Comparison of ENCODE assay signal across 18 mouse cellular contexts in genomic region chr13:13965388-13965964, GRCm38 (mm10). TPM values are rescaled to one million over a fixed set of nuclear protein-coding genes. Genes with fewer than 3 reads are reported as not detected.
DNase-seq lines count a peak whose midpoint lies in the region; ATAC-seq and TF ChIP-seq lines count a peak whose summit lies in the region.
"Had no signal": no experiment of that assay in that cellular context is flagged by ENCODE, and none has a peak within 500 bp of the region (broad histone marks: within the 10 kb centered on the region; RNA-seq: fewer than 3 reads in every experiment).

No protein-coding gene starts in this region.

- no peak overlapping the region for H3K4me2 ChIP-seq in embryonic facial prominence, embryonic 13.5 days
- no peak overlapping the region for H3K4me2 ChIP-seq in kidney, embryonic 15.5 days
- H3K4me2 ChIP-seq in stomach, embryonic 16.5 days (ENCODE audit: low read depth, low read length) = no peak overlapping the region
- H3K4me2 ChIP-seq in stomach, postnatal 0 days (replicated peaks; ENCODE audit: low read depth) = no peak overlapping the region
- H3K4me2 ChIP-seq: hindbrain, embryonic 14.5 days had no signal

- no peak overlapping the region for H3K9ac ChIP-seq in embryonic facial prominence, embryonic 13.5 days
- H3K9ac ChIP-seq in kidney, embryonic 15.5 days = no peak overlapping the region
- H3K9ac ChIP-seq in stomach, embryonic 16.5 days (ENCODE audit: low read length) = no peak overlapping the region
- no peak overlapping the region for H3K9ac ChIP-seq in stomach, postnatal 0 days (ENCODE audit: low read length)
- H3K9ac ChIP-seq: hindbrain, embryonic 14.5 days had no signal

- peaks cover 22% of the 10 kb centered on the region for H3K36me3 ChIP-seq in embryonic facial prominence, embryonic 13.5 days
- peaks cover 47% of the 10 kb centered on the region for H3K36me3 ChIP-seq in embryonic facial prominence, embryonic 10.5 days (replicated peaks)
- peaks cover 12% of the 10 kb centered on the region; the same call in 1 of the 2 replicates for H3K36me3 ChIP-seq in kidney, embryonic 15.5 days
- 0 out of 2 replicates have a peak, but pooled peaks cover 2% of the 10 kb centered on the region for H3K36me3 ChIP-seq in stomach, embryonic 16.5 days (ENCODE audit: control insufficient read depth, insufficient read depth, low read length)
- 0 out of 2 replicates have a peak, but pooled peaks cover 4% of the 10 kb centered on the region for H3K36me3 ChIP-seq in stomach, postnatal 0 days (ENCODE audit: control insufficient read depth, insufficient read depth, low read length)

- no peak for TF ChIP-seq CTCF in stomach, postnatal 0 days (IDR thresholded peaks at IDR 0.05; ENCODE audit: low read depth)

- no peaks in the 10 kb centered on the region for H3K4me1 ChIP-seq in embryonic facial prominence, embryonic 13.5 days
- peaks cover 6% of the 10 kb centered on the region; the same call in 1 of the 2 replicates for H3K4me1 ChIP-seq in embryonic facial prominence, embryonic 10.5 days
- peaks cover 5% of the 10 kb centered on the region; the same call in 1 of the 2 replicates for H3K4me1 ChIP-seq in kidney, embryonic 15.5 days
- H3K4me1 ChIP-seq in stomach, embryonic 16.5 days (ENCODE audit: control insufficient read depth, insufficient read depth, low read length) = no peaks in the 10 kb centered on the region; the same call in 1 of the 2 replicates
- no peaks in the 10 kb centered on the region for H3K4me1 ChIP-seq in stomach, postnatal 0 days (replicated peaks; ENCODE audit: control insufficient read depth, insufficient read depth)

- H3K4me3 ChIP-seq in embryonic facial prominence, embryonic 13.5 days = no peak overlapping the region
- H3K4me3 ChIP-seq in embryonic facial prominence, embryonic 10.5 days = no peak overlapping the region
- no peak overlapping the region for H3K4me3 ChIP-seq in kidney, embryonic 15.5 days (replicated peaks)
- H3K4me3 ChIP-seq in stomach, embryonic 16.5 days (replicated peaks; ENCODE audit: low read length) = no peak overlapping the region
- no peak overlapping the region for H3K4me3 ChIP-seq in stomach, postnatal 0 days (ENCODE audit: low read depth, low read length)
- H3K4me3 ChIP-seq: erythroblast, embryonic 14.5 days had no signal

- ATAC-seq in embryonic facial prominence, embryonic 13.5 days (ENCODE audit: insufficient number of reproducible peaks, insufficient read depth, low FRiP score, low TSS enrichment, low read depth) = peak; percentile 37; the same call in 1 of the 2 replicates
- peak; percentile 52; the same call in 1 of the 2 replicates for ATAC-seq in kidney, embryonic 15.5 days (replicated peaks; ENCODE audit: low FRiP score)
- ATAC-seq in stomach, embryonic 16.5 days (ENCODE audit: insufficient read depth, low FRiP score) = peak; percentile 16; the same call in 1 of the 2 replicates
- no peak for ATAC-seq in stomach, postnatal 0 days (ENCODE audit: low FRiP score, low TSS enrichment)
- ATAC-seq: lung, postnatal 0 days had no signal

- no peaks in the 10 kb centered on the region for H3K27me3 ChIP-seq in embryonic facial prominence, embryonic 13.5 days
- H3K27me3 ChIP-seq in embryonic facial prominence, embryonic 10.5 days (replicated peaks; ENCODE audit: low read depth, poor library complexity, severe bottlenecking) = no peaks in the 10 kb centered on the region
- no peaks in the 10 kb centered on the region for H3K27me3 ChIP-seq in kidney, embryonic 15.5 days
- no peaks in the 10 kb centered on the region for H3K27me3 ChIP-seq in stomach, embryonic 16.5 days (ENCODE audit: control insufficient read depth, insufficient read depth, low read length)
- no peaks in the 10 kb centered on the region for H3K27me3 ChIP-seq in stomach, postnatal 0 days (ENCODE audit: control insufficient read depth, insufficient read depth, low read length)
- H3K27me3 ChIP-seq: CH12.LX had no signal

- TF ChIP-seq EP300 in stomach, postnatal 0 days (optimal IDR thresholded peaks at IDR 0.05) = no peak

- DNase-seq in embryonic facial prominence, embryonic 10.5 days (ENCODE audit: low spot score) = no peak
- DNase-seq in kidney, adult 8-10 months = no peak
- DNase-seq in stomach, postnatal 0 days (ENCODE audit: low spot score) = no peak
- DNase-seq in layer of hippocampus, adult 18-20 months (ENCODE audit: low spot score in 2 of 2) = no peak
- no peak for DNase-seq in ovary, postnatal 10 days (ENCODE audit: low spot score)
- DNase-seq: adrenal gland, adult 8-10 months; cerebellum, adult 2 months; embryo, embryonic 11 days; kidney, adult 11 months; right cerebral cortex, adult 18-20 months; thymus, postnatal 25 days had no signal

- H3K27ac ChIP-seq in embryonic facial prominence, embryonic 13.5 days = no peak overlapping the region
- H3K27ac ChIP-seq in embryonic facial prominence, embryonic 10.5 days (replicated peaks) = no peak overlapping the region
- no peak overlapping the region for H3K27ac ChIP-seq in kidney, embryonic 15.5 days
- H3K27ac ChIP-seq in stomach, embryonic 16.5 days (ENCODE audit: low read length) = no peak overlapping the region
- no peak overlapping the region for H3K27ac ChIP-seq in stomach, postnatal 0 days (replicated peaks)
- H3K27ac ChIP-seq: hindbrain, embryonic 14.5 days had no signal

- 75% methylated on average over 19 of the region's 19 CpGs for WGBS in embryonic facial prominence, embryonic 13.5 days
- 75% methylated on average over 19 of the region's 19 CpGs for WGBS in embryonic facial prominence, embryonic 10.5 days
- WGBS in kidney, embryonic 15.5 days = 64% methylated on average over 19 of the region's 19 CpGs
- 72% methylated on average over 19 of the region's 19 CpGs for WGBS in stomach, embryonic 16.5 days
- WGBS in stomach, postnatal 0 days = 63% methylated on average over 19 of the region's 19 CpGs

- H3K9me3 ChIP-seq in embryonic facial prominence, embryonic 13.5 days = no peaks in the 10 kb centered on the region
- H3K9me3 ChIP-seq in embryonic facial prominence, embryonic 10.5 days = no peaks in the 10 kb centered on the region
- H3K9me3 ChIP-seq in kidney, embryonic 15.5 days (replicated peaks) = no peaks in the 10 kb centered on the region
- H3K9me3 ChIP-seq in stomach, embryonic 16.5 days (replicated peaks; ENCODE audit: control insufficient read depth, low read length) = no peaks in the 10 kb centered on the region
- H3K9me3 ChIP-seq in stomach, postnatal 0 days (ENCODE audit: control insufficient read depth, low read length) = no peaks in the 10 kb centered on the region

RNA-seq across cellular contexts. Expression of gene B3galnt2, which starts 11.2 kb away (rescaled TPM):
- polyA plus RNA-seq in embryonic facial prominence, embryonic 13.5 days (2015; fragmentation: Nextera tagmentation; extraction: Ambion mirVana) = 37.6 and 40.6 TPM in 2 replicates
- polyA plus RNA-seq in embryonic facial prominence, embryonic 10.5 days (2016; fragmentation: Nextera tagmentation; extraction: Ambion mirVana) = 52.0 and 54.8 TPM in 2 replicates
- polyA plus RNA-seq in kidney, embryonic 15.5 days (2015; fragmentation: Nextera tagmentation; extraction: Ambion mirVana) = 39.6 and 40.8 TPM in 2 replicates
- 38.2 and 40.4 TPM in 2 replicates for polyA plus RNA-seq in stomach, embryonic 16.5 days (2015; fragmentation: Nextera tagmentation; extraction: Ambion mirVana)
- polyA plus RNA-seq in stomach, postnatal 0 days (2015; fragmentation: Nextera tagmentation; extraction: Ambion mirVana) = 17.4 and 18.0 TPM in 2 replicates
- total RNA-seq in layer of hippocampus, adult 18-20 months (2021) = 10 to 100 TPM; 14.1 to 15.9 TPM
